Mouse (Mus musculus): Measurements from ENCODE around the gene Pdcd11.

DNA sequence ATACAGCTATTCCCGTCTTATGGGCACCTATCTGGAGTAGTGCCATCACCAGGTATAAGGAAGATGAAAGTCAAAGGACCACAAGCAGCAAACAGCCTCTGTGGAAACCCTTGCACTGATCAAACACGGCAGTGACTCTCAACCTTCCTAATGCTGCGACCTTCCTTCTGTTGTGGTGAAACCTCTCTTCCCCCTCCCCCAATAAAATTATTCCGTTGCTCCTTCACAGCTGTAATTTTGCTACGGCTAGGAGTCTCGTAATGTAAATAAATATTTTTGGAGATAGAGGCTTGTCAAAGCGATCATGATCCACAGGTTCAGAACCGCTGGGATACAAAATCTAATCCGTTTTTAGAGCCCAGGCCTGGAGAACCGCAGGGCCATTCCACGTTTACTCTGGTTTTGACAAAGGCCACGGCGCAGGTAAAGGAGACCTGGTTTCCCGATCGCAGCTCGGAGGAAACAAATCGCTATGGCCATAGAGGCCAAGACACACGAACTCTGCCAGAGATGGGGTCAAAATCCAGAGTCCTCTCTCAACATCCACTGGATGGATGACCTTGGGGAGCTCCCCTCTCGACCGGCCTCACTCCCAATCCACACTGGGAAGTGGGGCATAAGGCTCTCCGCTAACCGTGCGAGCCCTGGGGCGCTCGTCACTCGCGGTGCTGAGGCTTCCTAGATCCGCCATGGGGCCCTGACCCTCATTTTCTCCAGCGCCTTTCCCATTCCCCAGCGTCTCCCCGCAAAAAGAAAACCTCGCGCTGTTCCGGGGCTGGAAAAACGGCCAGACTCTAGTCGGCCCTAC is 646 bp upstream of the Pdcd11 start:
- TF ChIP-seq FLI1 (IDR thresholded peaks at IDR 0.05; ENCODE audit: low read length) = no peak
- no peak for TF ChIP-seq GATA1 (IDR thresholded peaks at IDR 0.05; ENCODE audit: borderline replicate concordance, low read length)
